Mouse (Mus musculus): ENCODE measurements around the gene Psmc1. TPM values are rescaled to one million over a fixed set of nuclear protein-coding genes. Genes with fewer than 3 reads are reported as not detected.
A peak's percentile ranks its signal among the peaks of the same experiment; 100 is the strongest.

Psmc1 gene
- polyA plus RNA-seq, 1 experiment from 2014 or later = 305 TPM

DNA sequence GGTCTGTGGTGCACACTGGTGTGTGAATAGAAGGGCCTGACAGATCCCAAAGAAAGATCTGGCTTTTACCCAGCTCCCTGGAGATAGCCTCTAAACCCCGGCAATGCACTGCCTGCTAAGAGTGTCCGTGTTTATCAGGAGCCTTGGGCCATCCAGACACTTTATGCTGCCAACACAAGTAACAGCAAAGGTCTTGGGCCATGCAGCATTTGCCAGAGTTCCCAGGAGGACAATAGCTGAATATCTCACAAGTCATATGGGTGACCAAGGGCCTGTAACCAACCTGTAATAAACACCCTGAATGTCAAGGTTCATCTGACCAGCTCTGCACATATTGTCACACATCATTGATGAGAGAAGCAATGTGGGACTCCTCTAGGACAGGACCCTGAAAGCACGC is 21.9 kb upstream of the Psmc1 start:
- no peak overlapping the region for H3K9ac ChIP-seq (ENCODE audit: low read length)
- no peaks in the 10 kb centered on the region for H3K36me3 ChIP-seq (ENCODE audit: control insufficient read depth, insufficient read depth, low read length)

DNA sequence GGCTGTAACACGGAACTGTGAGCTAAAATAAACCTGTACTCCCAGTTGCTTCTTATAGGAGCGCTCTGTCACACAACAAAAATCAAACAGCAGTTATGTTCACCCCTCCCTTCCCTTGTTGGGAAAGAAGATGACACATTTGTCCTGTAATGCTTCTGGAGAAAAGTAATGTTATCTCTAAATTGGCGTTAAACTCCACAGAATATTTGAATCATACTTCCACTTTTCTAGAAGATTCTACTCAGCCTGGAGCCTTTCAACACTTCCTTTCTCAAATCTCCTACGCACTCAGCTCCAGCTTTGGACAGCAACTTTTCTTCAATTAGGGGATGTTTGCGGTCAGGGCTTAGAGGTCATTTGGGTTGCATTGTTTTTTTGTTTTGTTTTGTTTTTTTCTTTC is 20.7 kb upstream of the Psmc1 start:
- Histone ChIP-seq H3K36me3 (ENCODE audit: control insufficient read depth, insufficient read depth, low read length) (no peaks in the 10 kb centered on the region), H3K27me3 (replicated peaks; ENCODE audit: control insufficient read depth, insufficient read depth, low read length) (no peaks in the 10 kb centered on the region), H3K27ac (ENCODE audit: low read depth, low read length) (no peak overlapping the region), H3K4me2 (ENCODE audit: low read length) (no peak overlapping the region), H3K9me3 (replicated peaks; ENCODE audit: control insufficient read depth, low read length) (no peaks in the 10 kb centered on the region), H3K4me3 (ENCODE audit: low read depth, low read length) (no peak overlapping the region), H3K4me1 (ENCODE audit: control insufficient read depth, insufficient read depth, low read length) (no peaks in the 10 kb centered on the region), H3K9ac (ENCODE audit: low read length) (no peak overlapping the region)
- 88% methylated on average over 5 of the region's 5 CpGs for WGBS
- no peak for ATAC-seq
- no peak for DNase-seq (ENCODE audit: low spot score)

More for the DNA sequence above, 21.9 kb upstream of the Psmc1 start:
- Histone ChIP-seq H3K27ac (ENCODE audit: low read depth, low read length) (no peak overlapping the region), H3K4me3 (ENCODE audit: low read depth, low read length) (no peak overlapping the region), H3K4me2 (ENCODE audit: low read length) (no peak overlapping the region), H3K9me3 (replicated peaks; ENCODE audit: control insufficient read depth, low read length) (no peaks in the 10 kb centered on the region), H3K4me1 (ENCODE audit: control insufficient read depth, insufficient read depth, low read length) (no peaks in the 10 kb centered on the region), H3K27me3 (replicated peaks; ENCODE audit: control insufficient read depth, insufficient read depth, low read length) (no peaks in the 10 kb centered on the region)
- WGBS = 87% methylated on average over 3 of the region's 3 CpGs
- no peak for DNase-seq (ENCODE audit: low spot score)
- no peak for ATAC-seq

DNA sequence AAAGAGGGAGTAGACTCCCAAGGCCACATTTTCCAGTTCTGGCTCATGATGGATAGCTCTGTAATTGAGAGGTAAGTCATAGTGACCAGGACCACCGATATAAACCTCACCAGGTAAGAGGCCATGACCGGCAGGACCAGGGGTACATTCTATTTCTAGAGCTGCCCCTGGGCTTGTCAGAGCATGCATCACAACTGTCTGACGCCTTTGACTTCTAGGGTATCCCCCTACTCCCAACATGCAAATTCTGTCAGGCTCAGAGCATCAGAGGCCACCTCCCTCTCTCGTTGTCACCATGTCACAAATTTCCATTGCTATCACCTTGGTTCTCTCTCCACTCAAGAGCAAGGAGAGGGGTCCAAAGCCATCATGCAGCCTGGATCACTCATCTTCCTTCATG is 19.2 kb upstream of the Psmc1 start:
- Histone ChIP-seq H3K4me2 (ENCODE audit: low read length) (no peak overlapping the region), H3K9ac (ENCODE audit: low read length) (no peak overlapping the region), H3K27me3 (replicated peaks; ENCODE audit: control insufficient read depth, insufficient read depth, low read length) (no peaks in the 10 kb centered on the region), H3K4me3 (ENCODE audit: low read depth, low read length) (no peak overlapping the region), H3K4me1 (ENCODE audit: control insufficient read depth, insufficient read depth, low read length) (no peaks in the 10 kb centered on the region), H3K36me3 (ENCODE audit: control insufficient read depth, insufficient read depth, low read length) (no peaks in the 10 kb centered on the region), H3K27ac (ENCODE audit: low read depth, low read length) (no peak overlapping the region), H3K9me3 (replicated peaks; ENCODE audit: control insufficient read depth, low read length) (no peaks in the 10 kb centered on the region)
- WGBS = 95% methylated on average over 4 of the region's 4 CpGs
- ATAC-seq (no peak), DNase-seq (ENCODE audit: low spot score) (no peak)

DNA sequence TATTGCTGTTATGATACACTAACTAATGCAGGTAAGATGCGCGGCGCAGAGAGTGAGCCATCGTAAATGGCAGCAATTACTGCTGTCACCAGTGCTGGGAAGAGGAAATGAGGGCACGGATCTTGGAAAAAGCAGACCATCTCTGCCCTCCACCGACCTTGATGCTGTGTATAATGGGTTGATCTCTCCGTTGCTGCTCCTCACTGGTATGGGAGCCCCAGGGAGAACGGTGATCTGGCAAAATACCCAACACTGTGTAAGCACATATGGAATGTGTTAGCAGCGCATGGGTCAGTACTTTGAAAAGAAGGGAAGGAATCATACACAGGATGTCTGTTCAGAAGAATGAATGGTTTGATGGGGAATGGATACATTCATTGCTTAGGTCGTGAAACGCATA is 16.9 kb upstream of the Psmc1 start:
- no peak overlapping the region for H3K4me3 ChIP-seq (ENCODE audit: low read depth, low read length)
- no peak for DNase-seq (ENCODE audit: low spot score)
- no peaks in the 10 kb centered on the region for H3K36me3 ChIP-seq (ENCODE audit: control insufficient read depth, insufficient read depth, low read length)

DNA sequence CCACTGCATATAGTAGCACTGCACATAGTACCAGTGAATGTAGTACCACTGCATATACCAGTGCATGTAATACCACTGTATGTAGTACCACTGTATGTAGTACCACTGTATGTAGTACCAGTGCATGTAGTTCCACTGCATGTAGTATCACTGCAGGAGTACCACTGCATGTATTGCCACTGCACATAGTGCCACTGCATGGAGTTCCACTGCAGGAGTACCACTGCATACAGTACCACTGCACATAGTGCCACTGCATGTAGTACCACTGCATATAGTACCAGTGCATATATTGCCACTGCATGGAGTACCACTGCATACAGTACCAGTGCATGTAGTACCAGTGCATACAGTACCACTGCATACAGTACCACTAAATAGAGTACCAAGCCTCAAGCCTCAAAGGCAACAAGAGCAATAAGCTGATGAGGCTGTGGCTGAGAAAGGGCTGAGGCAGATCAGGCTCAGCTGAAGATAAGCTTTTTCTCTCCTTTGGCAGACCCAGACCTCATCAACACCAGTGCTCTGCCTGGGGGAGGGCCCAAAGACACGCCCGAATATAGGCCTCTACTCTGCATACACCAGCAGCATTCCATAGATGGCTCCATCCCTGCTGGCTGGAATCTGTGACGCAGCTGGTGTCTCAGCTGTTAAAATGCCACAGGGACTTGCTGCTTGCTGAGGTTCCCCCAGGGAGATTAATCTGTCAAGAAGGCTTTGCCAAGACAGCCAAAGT is 9.8 kb upstream of the Psmc1 start:
- Histone ChIP-seq H3K4me1 (ENCODE audit: control insufficient read depth, insufficient read depth, low read length) (no peaks in the 10 kb centered on the region), H3K9me3 (replicated peaks; ENCODE audit: control insufficient read depth, low read length) (no peaks in the 10 kb centered on the region), H3K36me3 (ENCODE audit: control insufficient read depth, insufficient read depth, low read length) (no peaks in the 10 kb centered on the region), H3K27ac (ENCODE audit: low read depth, low read length) (no peak overlapping the region), H3K27me3 (replicated peaks; ENCODE audit: control insufficient read depth, insufficient read depth, low read length) (no peaks in the 10 kb centered on the region), H3K9ac (ENCODE audit: low read length) (no peak overlapping the region), H3K4me2 (ENCODE audit: low read length) (no peak overlapping the region), H3K4me3 (ENCODE audit: low read depth, low read length) (no peak overlapping the region)
- WGBS = 71% methylated on average over 3 of the region's 3 CpGs
- ATAC-seq (peak; percentile 50; the same call in 1 of the 2 replicates), DNase-seq (ENCODE audit: low spot score) (peak; percentile 49)

More for the DNA sequence above, 16.9 kb upstream of the Psmc1 start:
- Histone ChIP-seq H3K9me3 (replicated peaks; ENCODE audit: control insufficient read depth, low read length) (no peaks in the 10 kb centered on the region), H3K9ac (ENCODE audit: low read length) (no peak overlapping the region), H3K4me2 (ENCODE audit: low read length) (no peak overlapping the region), H3K4me1 (ENCODE audit: control insufficient read depth, insufficient read depth, low read length) (no peaks in the 10 kb centered on the region), H3K27ac (ENCODE audit: low read depth, low read length) (no peak overlapping the region), H3K27me3 (replicated peaks; ENCODE audit: control insufficient read depth, insufficient read depth, low read length) (no peaks in the 10 kb centered on the region)
- WGBS = 91% methylated on average over 11 of the region's 11 CpGs
- ATAC-seq = no peak

DNA sequence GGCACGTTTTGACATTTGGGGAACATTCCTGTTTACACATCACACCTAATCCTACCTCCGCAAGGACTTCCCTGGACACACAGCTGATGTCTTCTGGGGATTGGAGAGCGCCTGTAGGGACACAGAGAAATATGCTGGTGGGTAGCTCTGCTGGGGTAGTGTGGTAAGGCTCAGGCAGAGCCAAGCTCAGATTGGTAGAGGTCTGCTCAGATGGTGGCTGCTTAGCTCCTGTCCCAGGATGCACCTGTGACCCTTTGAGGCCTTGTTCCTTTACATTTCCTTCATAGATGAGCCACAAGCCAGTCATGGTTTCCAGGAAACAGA is 9.3 kb upstream of the Psmc1 start:
- Histone ChIP-seq H3K27ac (ENCODE audit: low read depth, low read length) (no peak overlapping the region), H3K4me2 (ENCODE audit: low read length) (no peak overlapping the region), H3K4me1 (ENCODE audit: control insufficient read depth, insufficient read depth, low read length) (no peaks in the 10 kb centered on the region), H3K36me3 (ENCODE audit: control insufficient read depth, insufficient read depth, low read length) (no peaks in the 10 kb centered on the region), H3K27me3 (replicated peaks; ENCODE audit: control insufficient read depth, insufficient read depth, low read length) (no peaks in the 10 kb centered on the region), H3K9me3 (replicated peaks; ENCODE audit: control insufficient read depth, low read length) (no peaks in the 10 kb centered on the region), H3K9ac (ENCODE audit: low read length) (no peak overlapping the region), H3K4me3 (ENCODE audit: low read depth, low read length) (no peak overlapping the region)
- WGBS = 50% methylated on average over 3 of the region's 3 CpGs
- ATAC-seq (no peak; the same call in 1 of the 2 replicates), DNase-seq (ENCODE audit: low spot score) (no peak)

DNA sequence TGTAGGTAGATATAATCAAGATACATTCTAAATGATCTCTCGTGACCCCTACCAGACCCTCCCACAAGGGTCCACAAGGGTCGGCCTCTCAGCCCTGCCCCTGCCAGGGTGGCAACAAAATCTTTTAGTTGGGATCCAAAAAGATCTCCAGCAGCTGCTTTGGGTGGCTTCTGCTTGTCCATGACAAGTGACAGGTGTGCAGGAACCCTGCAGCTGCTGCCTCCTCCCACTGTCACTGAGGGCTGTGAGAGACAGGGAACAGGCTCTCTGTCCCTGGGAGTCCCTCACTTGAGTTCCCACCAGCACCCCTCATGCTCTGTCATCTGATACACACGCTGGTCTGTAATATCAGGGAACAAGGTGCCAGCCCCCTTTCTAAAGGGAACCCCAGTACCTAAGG is 8.3 kb upstream of the Psmc1 start:
- no peaks in the 10 kb centered on the region for H3K4me1 ChIP-seq (ENCODE audit: control insufficient read depth, insufficient read depth, low read length)
- H3K4me3 ChIP-seq (ENCODE audit: low read depth, low read length) = no peak overlapping the region
- no peaks in the 10 kb centered on the region for H3K27me3 ChIP-seq (replicated peaks; ENCODE audit: control insufficient read depth, insufficient read depth, low read length)
- ATAC-seq (no peak), DNase-seq (ENCODE audit: low spot score) (no peak)
- WGBS = 78% methylated on average over 3 of the region's 3 CpGs
- no peak overlapping the region for H3K27ac ChIP-seq (ENCODE audit: low read depth, low read length)
- H3K36me3 ChIP-seq (ENCODE audit: control insufficient read depth, insufficient read depth, low read length) = no peaks in the 10 kb centered on the region
- no peak overlapping the region for H3K4me2 ChIP-seq (ENCODE audit: low read length)
- no peak overlapping the region for H3K9ac ChIP-seq (ENCODE audit: low read length)
- no peaks in the 10 kb centered on the region for H3K9me3 ChIP-seq (replicated peaks; ENCODE audit: control insufficient read depth, low read length)

DNA sequence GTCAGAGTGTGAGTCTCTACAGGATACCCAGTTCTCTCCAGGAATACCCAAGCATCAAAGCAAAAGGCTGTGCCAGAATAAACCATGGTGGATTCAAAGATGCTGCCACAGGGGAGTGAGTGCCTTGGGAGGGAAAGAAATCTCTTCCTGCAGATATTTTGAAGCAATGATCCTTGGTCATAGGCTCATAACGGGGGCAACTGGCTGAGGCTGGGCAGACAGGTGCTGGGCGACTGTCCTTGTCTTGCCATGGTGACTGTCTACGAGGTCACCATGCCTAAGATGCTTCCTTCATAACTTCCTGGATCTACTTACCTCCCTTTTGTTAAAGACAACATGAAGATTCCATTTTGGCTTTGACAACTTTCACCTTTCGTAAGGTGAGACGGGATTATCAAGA is 5.4 kb upstream of the Psmc1 start:
- 85% methylated on average over 5 of the region's 5 CpGs for whole genome bisulfite sequencing
- ATAC-seq = no peak

DNA sequence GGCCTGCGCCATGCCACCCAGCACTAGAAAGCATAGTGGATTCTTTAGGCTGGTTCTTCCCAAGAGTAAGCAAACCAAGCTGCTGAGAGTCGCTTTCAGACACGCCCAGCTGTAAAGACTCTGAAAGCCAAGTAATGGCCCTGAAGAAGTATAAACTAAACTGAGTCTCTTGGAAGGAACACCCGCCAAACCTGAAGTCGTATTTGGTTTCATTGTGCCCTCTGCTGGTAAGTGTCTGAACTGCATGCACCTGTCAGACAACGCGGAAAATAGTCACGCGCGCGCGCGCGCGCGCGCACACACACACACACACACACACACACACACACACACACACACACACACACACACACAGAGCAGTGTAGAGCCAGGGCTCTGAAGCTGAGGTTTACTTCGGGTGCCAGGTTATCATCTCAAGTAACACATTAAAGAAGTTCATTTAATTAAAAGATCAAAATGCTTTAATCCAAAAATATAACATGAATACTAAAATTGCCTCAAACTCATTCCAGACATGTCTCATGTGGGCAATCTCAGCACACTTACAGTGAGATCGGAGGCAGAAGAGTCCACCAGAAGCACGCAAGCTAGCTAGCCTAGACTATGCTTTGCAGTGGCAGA is 3.6 kb upstream of the Psmc1 start:
- H3K9me3 ChIP-seq (replicated peaks; ENCODE audit: control insufficient read depth, low read length) = no peaks in the 10 kb centered on the region
- no peak overlapping the region for H3K9ac ChIP-seq (ENCODE audit: low read length)
- peak; percentile 18; the same call in 1 of the 2 replicates for ATAC-seq
- no peaks in the 10 kb centered on the region for H3K27me3 ChIP-seq (replicated peaks; ENCODE audit: control insufficient read depth, insufficient read depth, low read length)
- 13% methylated on average over 20 of the region's 20 CpGs for WGBS
- peaks cover 8% of the 10 kb centered on the region for H3K4me1 ChIP-seq (ENCODE audit: control insufficient read depth, insufficient read depth, low read length)
- H3K4me3 ChIP-seq (ENCODE audit: low read depth, low read length) = no peak overlapping the region
- peaks cover under 1% of the 10 kb centered on the region; the same call in 1 of the 2 replicates for H3K36me3 ChIP-seq (ENCODE audit: control insufficient read depth, insufficient read depth, low read length)
- no peak overlapping the region for H3K27ac ChIP-seq (ENCODE audit: low read depth, low read length)
- peak; percentile 92 for DNase-seq (ENCODE audit: low spot score)
- 0 out of 2 replicates have a peak overlapping the region, but pooled peaks have one; percentile 14 for H3K4me2 ChIP-seq (ENCODE audit: low read length)

More for the DNA sequence above, 5.4 kb upstream of the Psmc1 start:
- Histone ChIP-seq H3K27ac (ENCODE audit: low read depth, low read length) (no peak overlapping the region), H3K4me2 (ENCODE audit: low read length) (no peak overlapping the region), H3K9ac (ENCODE audit: low read length) (no peak overlapping the region), H3K27me3 (replicated peaks; ENCODE audit: control insufficient read depth, insufficient read depth, low read length) (no peaks in the 10 kb centered on the region), H3K4me1 (ENCODE audit: control insufficient read depth, insufficient read depth, low read length) (no peaks in the 10 kb centered on the region; the same call in 1 of the 2 replicates), H3K36me3 (ENCODE audit: control insufficient read depth, insufficient read depth, low read length) (no peaks in the 10 kb centered on the region), H3K4me3 (ENCODE audit: low read depth, low read length) (no peak overlapping the region), H3K9me3 (replicated peaks; ENCODE audit: control insufficient read depth, low read length) (no peaks in the 10 kb centered on the region)
- no peak for DNase-seq (ENCODE audit: low spot score)

All from forebrain, embryonic 14.5 days (tissue).